Mouse (Mus musculus): ENCODE results near the gene Itfg1. TPM values are rescaled to one million over a fixed set of nuclear protein-coding genes. Genes with fewer than 3 reads are reported as not detected.

Gene Itfg1
- polyA plus RNA-seq, 1 experiment from 2014 or later, result 82.4 TPM

- H3K9me3 ChIP-seq (ENCODE audit: low read depth, low read length), result no peaks in the 10 kb centered on the region
- no peak overlapping the region for H3K9ac ChIP-seq
- H3K27ac ChIP-seq (ENCODE audit: low read depth), result no peak overlapping the region
- no peak overlapping the region for H3K4me3 ChIP-seq (ENCODE audit: low read depth, low read length)
- H3K36me3 ChIP-seq (ENCODE audit: insufficient read depth), result peaks cover 4% of the 10 kb centered on the region; the same call in 1 of the 2 replicates
- no peaks in the 10 kb centered on the region for H3K27me3 ChIP-seq (ENCODE audit: insufficient read depth, low read length)
- no peak for ATAC-seq (ENCODE audit: insufficient read depth)
- no peak overlapping the region for H3K4me2 ChIP-seq
- no peaks in the 10 kb centered on the region for H3K4me1 ChIP-seq (ENCODE audit: insufficient read depth)
- DNase-seq, result no peak
- no peak for TF ChIP-seq CTCF (IDR thresholded peaks at IDR 0.05; ENCODE audit: low read depth)
- 91% methylated on average over 4 of the region's 4 CpGs for WGBS
Measured at GRCm38 (mm10) chr8:85716696-85717095, 124.0 kb downstream of the Itfg1 start.

DNA sequence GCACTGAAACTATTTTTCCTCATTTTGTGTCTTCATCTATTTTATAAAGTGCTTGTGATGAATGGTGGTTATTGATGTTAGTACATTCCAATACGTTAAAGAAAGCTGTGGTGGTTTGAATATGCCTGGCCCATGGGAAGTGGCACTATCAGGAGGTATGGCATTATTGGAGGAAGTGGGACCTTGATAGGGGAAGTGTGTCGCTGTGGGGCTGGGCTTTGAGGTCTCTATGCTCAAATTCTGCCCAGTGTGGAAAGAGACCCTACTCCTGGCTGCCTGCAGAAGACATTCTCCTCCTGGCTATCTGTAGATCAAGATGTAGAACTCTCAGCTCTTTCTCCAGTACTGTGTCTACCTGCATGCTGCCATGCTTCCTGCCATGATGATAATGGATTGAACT lies 133.7 kb downstream of the Itfg1 start:
- TF ChIP-seq CTCF (IDR thresholded peaks at IDR 0.05; ENCODE audit: low read depth), result no peak
- WGBS, result 67% methylated on average over 2 of the region's 2 CpGs

DNA sequence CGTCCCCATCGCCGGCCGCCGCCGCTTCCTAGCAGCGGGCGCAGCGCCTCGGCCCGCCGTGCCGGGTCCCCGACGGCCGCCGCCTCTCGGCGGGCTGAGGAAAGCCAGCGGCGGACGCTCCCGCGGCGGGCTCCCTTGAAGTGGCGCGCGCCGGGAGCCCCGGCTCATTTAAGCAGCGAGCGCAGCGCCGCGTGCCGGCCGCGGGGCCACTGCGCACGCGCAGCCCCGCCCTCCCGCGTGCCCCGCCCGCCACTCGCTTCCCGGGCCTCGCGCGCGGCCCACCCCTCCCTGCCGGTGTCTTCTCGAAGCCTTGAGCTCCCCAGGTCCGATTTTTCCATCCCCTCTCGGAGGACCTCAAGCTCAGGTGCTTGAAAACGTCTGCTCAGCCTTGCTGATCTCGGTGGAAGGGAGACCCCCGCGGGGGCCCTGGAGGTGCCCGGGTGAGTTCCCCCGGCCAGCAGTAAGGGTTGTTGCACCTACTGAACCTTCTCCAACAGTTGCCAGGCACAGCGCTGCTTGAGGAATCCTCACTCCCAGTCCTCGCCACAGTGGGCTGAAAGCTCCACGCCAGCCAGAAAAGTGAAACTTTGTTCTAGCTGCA lies 139.9 kb downstream of the Itfg1 start, which contains the start of gene Neto2:
Neto2 (minus strand) TSS at position 174 of the 601 bp plus-strand sequence.
- TF ChIP-seq CTCF (IDR thresholded peaks at IDR 0.05; ENCODE audit: low read depth), result no peak
- Histone ChIP-seq H3K27ac (ENCODE audit: low read depth) (peak within 1 kb of the TSS; percentile 82), H3K4me2 (peak within 1 kb of the TSS; percentile 98), H3K4me1 (ENCODE audit: insufficient read depth) (no peaks in the 10 kb centered on the region), H3K9me3 (ENCODE audit: low read depth, low read length) (no peaks in the 10 kb centered on the region), H3K4me3 (ENCODE audit: low read depth, low read length) (peak within 1 kb of the TSS; percentile 62), H3K27me3 (ENCODE audit: insufficient read depth, low read length) (0 out of 2 replicates have a peak, but pooled peaks cover 3% of the 10 kb centered on the region), H3K36me3 (ENCODE audit: insufficient read depth) (no peaks in the 10 kb centered on the region), H3K9ac (peak within 1 kb of the TSS; percentile 71)
- DNase-seq (peak; percentile 89), ATAC-seq (ENCODE audit: insufficient read depth) (peak; percentile 91)
- 5% methylated on average over 56 of the region's 65 CpGs for WGBS

More for the DNA sequence above, 133.7 kb downstream of the Itfg1 start:
- no peaks in the 10 kb centered on the region for H3K36me3 ChIP-seq (ENCODE audit: insufficient read depth)
- no peak overlapping the region for H3K4me2 ChIP-seq
- H3K27me3 ChIP-seq (ENCODE audit: insufficient read depth, low read length), result no peaks in the 10 kb centered on the region
- H3K9ac ChIP-seq, result no peak overlapping the region
- DNase-seq (no peak), ATAC-seq (ENCODE audit: insufficient read depth) (no peak)
- H3K27ac ChIP-seq (ENCODE audit: low read depth), result no peak overlapping the region
- H3K9me3 ChIP-seq (ENCODE audit: low read depth, low read length), result no peaks in the 10 kb centered on the region
- no peaks in the 10 kb centered on the region for H3K4me1 ChIP-seq (ENCODE audit: insufficient read depth)
- no peak overlapping the region for H3K4me3 ChIP-seq (ENCODE audit: low read depth, low read length)

GRCm38 (mm10) chr8:85700101-85700750 lies 140.5 kb downstream of the Itfg1 start:
- ATAC-seq (ENCODE audit: insufficient read depth), result peak; percentile 96
- under 1% methylated on average over 84 of the region's 84 CpGs for WGBS
- TF ChIP-seq CTCF (IDR thresholded peaks at IDR 0.05; ENCODE audit: low read depth), result peak; percentile 45

DNA sequence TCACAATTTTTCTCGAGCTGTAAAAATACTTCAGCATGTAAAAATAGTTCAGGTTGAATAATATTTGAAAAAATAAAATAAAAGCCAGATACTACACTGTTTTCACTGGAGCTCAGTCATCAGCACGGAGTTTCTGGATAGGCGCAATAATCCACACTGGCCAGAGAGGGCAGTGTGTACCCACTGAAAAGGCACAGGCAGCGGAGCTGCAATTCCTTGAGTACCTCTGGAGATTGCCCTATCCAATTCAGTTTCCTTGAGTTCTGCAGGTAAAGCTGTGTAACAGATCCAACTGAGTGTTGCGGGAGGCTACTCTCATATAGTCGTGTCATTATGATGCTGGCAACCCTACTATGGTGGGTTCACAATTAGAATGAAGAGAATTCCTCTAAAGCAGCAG lies 141.7 kb downstream of the Itfg1 start:
- Histone ChIP-seq H3K27me3 (ENCODE audit: insufficient read depth, low read length) (0 out of 2 replicates have a peak, but pooled peaks cover 3% of the 10 kb centered on the region), H3K9ac (no peak overlapping the region), H3K36me3 (ENCODE audit: insufficient read depth) (no peaks in the 10 kb centered on the region), H3K4me3 (ENCODE audit: low read depth, low read length) (no peak overlapping the region), H3K4me1 (ENCODE audit: insufficient read depth) (no peaks in the 10 kb centered on the region), H3K9me3 (ENCODE audit: low read depth, low read length) (no peaks in the 10 kb centered on the region), H3K27ac (ENCODE audit: low read depth) (no peak overlapping the region), H3K4me2 (peak overlapping the region; percentile 38)
- DNase-seq (peak; percentile 92), ATAC-seq (ENCODE audit: insufficient read depth) (peak; percentile 41)
- WGBS, result under 1% methylated on average over 6 of the region's 6 CpGs
- peak; percentile 92 for TF ChIP-seq CTCF (IDR thresholded peaks at IDR 0.05; ENCODE audit: low read depth)

More at GRCm38 (mm10) chr8:85700101-85700750, 140.5 kb downstream of the Itfg1 start:
- DNase-seq, result peak; percentile 89
- Histone ChIP-seq H3K4me1 (ENCODE audit: insufficient read depth) (no peaks in the 10 kb centered on the region), H3K4me3 (ENCODE audit: low read depth, low read length) (peak overlapping the region; percentile 62), H3K27ac (ENCODE audit: low read depth) (peak overlapping the region; percentile 82), H3K4me2 (peak overlapping the region; percentile 98), H3K9ac (peak overlapping the region; percentile 71), H3K27me3 (ENCODE audit: insufficient read depth, low read length) (0 out of 2 replicates have a peak, but pooled peaks cover 3% of the 10 kb centered on the region), H3K9me3 (ENCODE audit: low read depth, low read length) (no peaks in the 10 kb centered on the region), H3K36me3 (ENCODE audit: insufficient read depth) (no peaks in the 10 kb centered on the region)

Small RNA genes lying within 50 kb of the gene (microRNA-seq; reads per million reads assigned to microRNA genes)
- gene Mir8109 (ENCODE audit: borderline number of aligned reads), result not detected

Other genes with a start within 250 kb of the Itfg1 start
- gene Neto2, start 140.0 kb downstream of the Itfg1 start, polyA plus RNA-seq (2014; fragmentation: Nextera tagmentation; extraction: Ambion mirVana), result 10.0 and 10.6 TPM in 2 replicates
- 47.9 and 49.6 TPM in 2 replicates for gene Phkb, start within 50 bp of the Itfg1 start, polyA plus RNA-seq (2014; fragmentation: Nextera tagmentation; extraction: Ambion mirVana)

All from lung, embryonic 14.5 days (tissue).